Mouse (Mus musculus) layer of hippocampus, adult 2 months (tissue): ENCODE data around the gene Cfap157. TPM values are rescaled to one million over a fixed set of nuclear protein-coding genes. Genes with fewer than 3 reads are reported as not detected.

Experiments
- DNase-seq, 2 experiments: peaks; one replicate each; pipeline ENCODE4 v3.0.0; 2022; ENCODE audit warnings: low spot score in 2 of 2
- H3K27ac ChIP-seq: fragments of 200-600 bp; 2 replicates; pipeline ENCODE4 v1.8.1; 2022
- H3K4me3 ChIP-seq: fragments of 200-600 bp; 2 replicates; pipeline ENCODE4 v1.8.1; 2022; ENCODE audit warnings: mild to moderate bottlenecking
- CTCF ChIP-seq: fragments of 200-600 bp; conservative IDR thresholded peaks from 2 replicates; pipeline ENCODE4 v1.8.1; 2022; ENCODE audit warnings: antibody characterized with exemption, mild to moderate bottlenecking, moderate library complexity
- total RNA-seq, 2 experiments: library from RNA; stranded (reverse); gene quantifications; 2 replicates each; pipeline ENCODE4 v1.2.3; 2021

Gene Cfap157
- total RNA-seq, 2 experiments from 2014 or later: 2.0 TPM; not detected in 1

- no peak for TF ChIP-seq CTCF
- peak overlapping the region; percentile 51; the same call in 1 of the 2 replicates for H3K27ac ChIP-seq
- no peak for DNase-seq
- H3K4me3 ChIP-seq: no peak overlapping the region
Measured at GRCm38 (mm10) chr2:32734933-32735332, 49.3 kb downstream of the Cfap157 start.

GRCm38 (mm10) chr2:32734480-32734879 is 49.7 kb downstream of the Cfap157 start:
- Histone ChIP-seq H3K4me3 (no peak overlapping the region), H3K27ac (peak overlapping the region; percentile 51; the same call in 1 of the 2 replicates)
- no peak for TF ChIP-seq CTCF
- DNase-seq: no peak

- DNase-seq: no peak
- TF ChIP-seq CTCF: no peak
- H3K4me3 ChIP-seq: no peak overlapping the region
- no peak overlapping the region for H3K27ac ChIP-seq
Measured at GRCm38 (mm10) chr2:32732695-32733094, 51.5 kb downstream of the Cfap157 start.

- no peak for TF ChIP-seq CTCF
- Histone ChIP-seq H3K27ac (no peak overlapping the region), H3K4me3 (no peak overlapping the region)
- no peak for DNase-seq
Measured at GRCm38 (mm10) chr2:32731911-32732310, 52.3 kb downstream of the Cfap157 start.

GRCm38 (mm10) chr2:32730854-32731253 is 53.4 kb downstream of the Cfap157 start:
- no peak for DNase-seq
- Histone ChIP-seq H3K27ac (no peak overlapping the region), H3K4me3 (no peak overlapping the region)
- TF ChIP-seq CTCF: no peak

- Histone ChIP-seq H3K27ac (no peak overlapping the region), H3K4me3 (no peak overlapping the region; the same call in 1 of the 2 replicates)
- DNase-seq: no peak
- no peak for TF ChIP-seq CTCF
Measured at GRCm38 (mm10) chr2:32729547-32729946, 54.7 kb downstream of the Cfap157 start.

GRCm38 (mm10) chr2:32728463-32728862 is 55.8 kb downstream of the Cfap157 start:
- no peak for DNase-seq
- Histone ChIP-seq H3K27ac (peak overlapping the region; percentile 60; the same call in 1 of the 2 replicates), H3K4me3 (peak overlapping the region; percentile 51)
- no peak for TF ChIP-seq CTCF

- no peak for TF ChIP-seq CTCF
- peak overlapping the region; percentile 51 for H3K4me3 ChIP-seq
- H3K27ac ChIP-seq: peak overlapping the region; percentile 60; the same call in 1 of the 2 replicates
- peak; percentile 83 to 92 for DNase-seq
Measured at GRCm38 (mm10) chr2:32727435-32727834, 56.8 kb downstream of the Cfap157 start.

Other genes with a start within 250 kb of the Cfap157 start
- 10 to 100 TPM; 77.1 TPM for gene Fam102a, start 249.1 kb downstream of the Cfap157 start, total RNA-seq
- gene Dpm2, start 213.6 kb downstream of the Cfap157 start, total RNA-seq: 10 to 100 TPM; 77.6 to 84.0 TPM
- 1 to 10 TPM; 4.4 to 5.0 TPM for gene Pip5kl1, start 209.6 kb downstream of the Cfap157 start, total RNA-seq
- gene 9430097D07Rik, start 208.7 kb downstream of the Cfap157 start, total RNA-seq: under 1 TPM in 1 of 2 experiments, not detected in 1; 0.71 TPM
- gene St6galnac4, start 197.3 kb downstream of the Cfap157 start, total RNA-seq: 10 to 100 TPM; 36.4 to 40.0 TPM
- gene St6galnac6, start 184.7 kb downstream of the Cfap157 start, total RNA-seq: 100 to 1,000 TPM; 117 to 124 TPM
- 100 to 1,000 TPM; 120 to 123 TPM for gene Ak1, start 162.7 kb downstream of the Cfap157 start, total RNA-seq
- gene Eng, start 137.8 kb downstream of the Cfap157 start, total RNA-seq: 10 to 100 TPM; 16.4 to 19.7 TPM
- gene Fpgs, start 80.3 kb downstream of the Cfap157 start, total RNA-seq: 10 to 100 TPM; 10.7 to 14.6 TPM
- gene Cdk9, start 71.4 kb downstream of the Cfap157 start, total RNA-seq: 100 to 1,000 TPM; 115 to 121 TPM
- 10 to 100 TPM; 18.9 to 20.1 TPM for gene Sh2d3c, start 63.4 kb downstream of the Cfap157 start, total RNA-seq
- 1 to 10 TPM; 1.4 to 2.9 TPM for gene 6330409D20Rik, start 43.4 kb downstream of the Cfap157 start, total RNA-seq
- 10 to 100 TPM; 30.3 to 32.3 TPM for gene Tor2a, start 27.2 kb downstream of the Cfap157 start, total RNA-seq
- under 1 TPM; 0.69 to 0.82 TPM for gene Ttc16, start 8.8 kb downstream of the Cfap157 start, total RNA-seq
- 1 to 10 TPM; 5.9 to 6.4 TPM for gene Ptrh1, start 8.6 kb downstream of the Cfap157 start, total RNA-seq
- gene Stxbp1, start 62.8 kb upstream of the Cfap157 start, total RNA-seq: 100 to 1,000 TPM; 550 to 603 TPM
- gene Fam129b, start 91.7 kb upstream of the Cfap157 start, total RNA-seq: 10 to 100 TPM; 14.5 to 14.9 TPM
- 100 to 1,000 TPM; 115 to 125 TPM for gene Rpl12, start 177.1 kb upstream of the Cfap157 start, total RNA-seq
- gene Lrsam1, start 177.2 kb upstream of the Cfap157 start, total RNA-seq: 10 to 100 TPM; 36.8 to 37.9 TPM
- gene Slc2a8, start 197.7 kb upstream of the Cfap157 start, total RNA-seq: 10 to 100 TPM; 19.1 to 21.7 TPM